In genomic region chr8:111366610-111367234, GRCm38 (mm10) we compare ENCODE assay signal across 8 mouse cellular contexts. TPM values are rescaled to one million over a fixed set of nuclear protein-coding genes. Genes with fewer than 3 reads are reported as not detected.
DNase-seq lines count a peak whose midpoint lies in the region; ATAC-seq and TF ChIP-seq lines count a peak whose summit lies in the region.
"Had no signal": no experiment of that assay in that cellular context is flagged by ENCODE, and none has a peak within 500 bp of the region (broad histone marks: within the 10 kb centered on the region; RNA-seq: fewer than 3 reads in every experiment).

No protein-coding gene starts in this region.

- no peak overlapping the region for H3K4me3 ChIP-seq in kidney, embryonic 16.5 days (ENCODE audit: low read length)
- H3K4me3 ChIP-seq in stomach, postnatal 0 days (ENCODE audit: low read depth, low read length): no peak overlapping the region

- no peak for TF ChIP-seq EP300 in stomach, postnatal 0 days (optimal IDR thresholded peaks at IDR 0.05)

- H3K27me3 ChIP-seq in kidney, embryonic 16.5 days (ENCODE audit: insufficient read depth, low read length): no peaks in the 10 kb centered on the region
- H3K27me3 ChIP-seq in stomach, postnatal 0 days (ENCODE audit: control insufficient read depth, insufficient read depth, low read length): no peaks in the 10 kb centered on the region

- DNase-seq in right cerebral cortex, adult 18-20 months: peak; percentile 10
- DNase-seq in right cerebral cortex, postnatal 4 days: no peak
- peak; percentile 85 for DNase-seq in gonadal fat pad, adult 2 months (ENCODE audit: low read depth)
- peak; percentile 85 for DNase-seq in stomach, postnatal 0 days (ENCODE audit: low spot score)
- DNase-seq in retina, postnatal 1 day: no peak
- no peak for DNase-seq in gastrocnemius, postnatal 14 days

- no peak for TF ChIP-seq CTCF in stomach, postnatal 0 days (IDR thresholded peaks at IDR 0.05; ENCODE audit: low read depth)

- 31% methylated on average over 14 of the region's 14 CpGs for WGBS in kidney, embryonic 16.5 days
- WGBS in stomach, postnatal 0 days: 27% methylated on average over 14 of the region's 14 CpGs

- no peak overlapping the region for H3K27ac ChIP-seq in kidney, embryonic 16.5 days (ENCODE audit: low read length)
- peak overlapping the region; percentile 83 for H3K27ac ChIP-seq in stomach, postnatal 0 days (replicated peaks)

- no peaks in the 10 kb centered on the region for H3K9me3 ChIP-seq in kidney, embryonic 16.5 days (ENCODE audit: low read length)
- H3K9me3 ChIP-seq in stomach, postnatal 0 days (ENCODE audit: control insufficient read depth, low read length): no peaks in the 10 kb centered on the region

- H3K4me1 ChIP-seq in kidney, embryonic 16.5 days (ENCODE audit: insufficient read depth, low read length): peaks cover 3% of the 10 kb centered on the region; the same call in 1 of the 2 replicates
- no peaks in the 10 kb centered on the region; the same call in 1 of the 2 replicates for H3K4me1 ChIP-seq in stomach, postnatal 0 days (replicated peaks; ENCODE audit: control insufficient read depth, insufficient read depth)

- no peaks in the 10 kb centered on the region for H3K36me3 ChIP-seq in kidney, embryonic 16.5 days (ENCODE audit: insufficient read depth, low read length)
- H3K36me3 ChIP-seq in stomach, postnatal 0 days (ENCODE audit: control insufficient read depth, insufficient read depth, low read length): no peaks in the 10 kb centered on the region

- intact Hi-C loops in gastrocnemius, postnatal 14 days (cut with DNase I; ENCODE audit: low total_unique reads): no loop called here

- H3K9ac ChIP-seq in kidney, embryonic 16.5 days (replicated peaks; ENCODE audit: low read length): peak overlapping the region; percentile 53
- H3K9ac ChIP-seq in stomach, postnatal 0 days (ENCODE audit: low read length): peak overlapping the region; percentile 18; the same call in 1 of the 2 replicates

- ATAC-seq in kidney, embryonic 16.5 days (ENCODE audit: low FRiP score, low TSS enrichment): peak; percentile 63; the same call in 1 of the 2 replicates
- peak; percentile 94 for ATAC-seq in stomach, postnatal 0 days (ENCODE audit: low FRiP score, low TSS enrichment)

- peak overlapping the region; percentile 34 for H3K4me2 ChIP-seq in kidney, embryonic 16.5 days (replicated peaks; ENCODE audit: low read depth, low read length)
- H3K4me2 ChIP-seq in stomach, postnatal 0 days (replicated peaks; ENCODE audit: low read depth): peak overlapping the region; percentile 37

RNA-seq across cellular contexts. Expression of gene Fa2h, which starts 26.9 kb away (rescaled TPM):
- 11.3 and 12.6 TPM in 2 replicates for polyA plus RNA-seq in gonadal fat pad, adult 2 months (2012; rRNA removed)
- 1.7 and 1.8 TPM in 2 replicates for polyA plus RNA-seq in kidney, embryonic 16.5 days (2015; fragmentation: Nextera tagmentation; extraction: Ambion mirVana)
- 24.7 and 34.2 TPM in 2 replicates for polyA plus RNA-seq in stomach, postnatal 0 days (2015; fragmentation: Nextera tagmentation; extraction: Ambion mirVana)
- 1 to 10 TPM; 1.5 to 7.6 TPM for total RNA-seq in gastrocnemius, postnatal 14 days (2021)
- polyA plus RNA-seq: neural tube, embryonic 11.5 days had no signal

RNA-seq across cellular contexts. Expression of gene Mlkl, which starts 28.7 kb away (rescaled TPM):
- 2.0 and 3.6 TPM in 2 replicates for polyA plus RNA-seq in gonadal fat pad, adult 2 months (2012; rRNA removed)
- 1.8 and 2.5 TPM in 2 replicates for polyA plus RNA-seq in kidney, embryonic 16.5 days (2015; fragmentation: Nextera tagmentation; extraction: Ambion mirVana)
- polyA plus RNA-seq in stomach, postnatal 0 days (2015; fragmentation: Nextera tagmentation; extraction: Ambion mirVana): 4.4 and 4.8 TPM in 2 replicates
- 1 to 10 TPM; 1.1 to 1.5 TPM for total RNA-seq in gastrocnemius, postnatal 14 days (2021)

Comparison
In these comparisons a context has a peak if more than half of its experiments do, and no peak if none do; other contexts are left out.
1. DNase-seq: peak in right cerebral cortex, adult 18-20 months (single experiment), gonadal fat pad, adult 2 months (single experiment) and stomach, postnatal 0 days (single experiment); none in right cerebral cortex, postnatal 4 days (single experiment), retina, postnatal 1 day (single experiment) and gastrocnemius, postnatal 14 days (single experiment).